Mouse (Mus musculus) mature B cell (primary cell): ENCODE results near the gene Rnaseh2c.

ENCODE experiments used
- in situ Hi-C: fragments of 300-500 bp; cut with MboI; formaldehyde crosslinking; loops from 2 replicates; pipeline ENCODE4 v1.14.3; 2019

The Rnaseh2c gene

DNA sequence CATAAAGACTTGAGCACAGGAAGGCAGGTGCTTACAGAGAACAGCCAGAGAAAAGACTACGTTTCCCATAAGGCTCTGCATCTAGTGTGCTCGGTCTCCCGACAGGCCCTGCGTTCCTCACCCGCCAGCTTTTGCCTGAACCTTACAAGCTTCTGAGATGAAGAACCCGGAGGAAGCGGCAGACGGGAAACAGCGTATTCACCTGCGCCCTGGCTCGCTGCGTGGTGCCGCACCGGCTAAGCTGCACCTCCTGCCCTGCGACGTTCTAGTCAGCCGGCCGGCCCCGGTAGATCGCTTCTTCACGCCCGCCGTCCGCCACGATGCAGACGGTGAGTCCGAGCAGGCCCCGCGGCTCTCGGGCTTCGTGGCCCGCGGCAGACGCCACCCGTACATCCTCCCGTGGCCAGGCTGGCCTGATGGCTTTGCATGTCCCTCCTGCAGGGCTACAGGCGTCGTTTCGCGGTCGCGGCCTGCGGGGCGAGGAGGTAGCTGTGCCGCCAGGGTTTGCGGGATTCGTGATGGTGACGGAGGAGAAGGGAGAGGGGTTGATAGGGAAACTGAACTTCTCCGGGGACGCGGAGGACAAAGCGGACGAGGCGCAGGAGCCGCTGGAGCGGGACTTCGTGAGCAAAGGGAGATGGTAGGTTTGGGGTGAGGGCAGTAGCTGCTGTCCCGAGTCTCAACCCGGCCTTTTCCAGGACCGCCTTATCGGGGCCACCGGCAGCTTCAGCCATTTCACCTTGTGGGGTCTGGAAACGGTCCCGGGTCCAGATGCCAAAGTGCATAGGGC is at the start of gene Rnaseh2c:
TSS of gene Rnaseh2c (plus strand) at position 122 of the 790 bp plus-strand sequence.
- in situ Hi-C loops = no loop called here

DNA sequence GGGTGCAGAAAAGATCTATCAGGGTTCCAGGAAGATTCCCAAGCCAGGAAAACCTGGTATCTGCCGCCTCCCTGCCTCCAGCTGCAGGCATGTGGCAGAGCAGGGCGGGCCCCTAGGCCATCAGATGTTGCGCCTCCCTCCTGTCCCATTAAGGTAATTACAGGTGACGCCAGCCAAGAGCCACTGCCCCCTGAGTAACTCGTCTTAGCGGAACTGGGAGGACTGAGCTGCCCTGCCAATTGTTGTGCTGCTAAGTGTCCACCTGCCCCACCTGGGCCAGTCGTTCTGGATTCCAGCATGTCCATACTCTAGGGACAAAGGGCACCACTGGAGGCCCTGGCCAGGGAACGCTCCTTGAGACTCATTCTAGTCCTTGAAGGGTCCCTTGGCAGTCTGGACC is 47.9 kb upstream of the Rnaseh2c start:
- in situ Hi-C loops = no loop called here

DNA sequence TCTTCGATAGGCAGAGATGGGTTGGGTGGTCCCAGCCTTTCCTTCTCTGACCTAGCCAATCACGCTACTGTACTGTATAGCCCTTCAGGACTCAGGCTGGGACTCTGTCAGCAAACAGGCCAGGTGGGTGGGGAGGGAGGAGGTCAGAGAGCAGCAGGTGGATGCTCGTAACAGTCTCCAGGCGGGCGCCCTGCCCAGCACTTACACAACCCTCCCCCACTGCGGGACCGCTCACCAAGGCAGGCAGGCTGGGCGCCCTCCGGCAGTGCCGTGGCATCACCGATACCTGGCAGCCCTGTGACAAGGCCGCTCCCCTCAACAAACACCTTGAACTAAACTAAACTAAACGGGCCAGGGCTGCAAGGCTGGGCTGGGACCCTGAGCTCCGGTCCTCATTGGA is 47.5 kb upstream of the Rnaseh2c start:
- in situ Hi-C loops = no loop called here

DNA sequence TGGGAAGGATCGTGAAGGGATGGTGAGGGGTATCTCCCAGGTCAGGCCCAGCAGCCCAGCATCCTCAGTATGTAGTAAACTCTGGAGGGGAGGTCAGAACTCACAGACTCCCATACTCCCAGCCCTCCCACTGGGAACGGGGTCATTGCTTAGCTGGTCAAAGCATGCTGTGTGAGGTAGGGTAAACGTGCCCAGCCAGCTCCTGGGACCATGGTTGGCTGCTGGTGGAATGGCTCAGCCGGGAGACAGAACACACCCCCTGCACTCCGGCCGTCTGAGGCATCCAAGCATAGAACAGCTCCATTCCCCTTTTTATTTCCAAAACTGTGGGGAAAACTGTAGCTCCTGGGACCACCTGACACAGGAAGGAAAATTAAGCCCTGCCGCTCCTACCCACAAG is 43.5 kb upstream of the Rnaseh2c start:
- in situ Hi-C loops = no loop called here

DNA sequence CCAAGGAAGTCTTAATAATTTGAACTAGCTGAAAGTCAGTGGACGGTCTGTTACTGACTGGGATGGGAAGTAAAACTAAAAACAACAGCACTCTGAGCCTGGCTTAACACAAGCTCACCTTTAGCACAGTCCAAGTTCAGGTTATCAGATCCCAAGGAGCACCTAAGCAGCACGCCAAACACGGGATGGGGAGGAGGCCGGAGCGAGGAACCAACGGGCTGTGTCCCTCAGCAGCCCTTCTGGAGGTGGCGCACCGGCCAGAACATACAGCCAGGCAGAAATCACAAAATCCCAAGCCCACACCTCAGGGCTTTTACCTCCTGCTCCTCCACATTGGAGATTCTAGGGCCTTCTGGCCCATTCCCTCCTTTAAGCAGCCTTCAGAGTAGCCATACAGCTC is 42.9 kb upstream of the Rnaseh2c start:
- in situ Hi-C loops = no loop called here

- in situ Hi-C loops = no loop called here
Measured at GRCm38 (mm10) chr19:5559229-5559628, 42.4 kb upstream of the Rnaseh2c start.

GRCm38 (mm10) chr19:5559631-5560456 is 41.8 kb upstream of the Rnaseh2c start:
- in situ Hi-C loops = no loop called here

DNA sequence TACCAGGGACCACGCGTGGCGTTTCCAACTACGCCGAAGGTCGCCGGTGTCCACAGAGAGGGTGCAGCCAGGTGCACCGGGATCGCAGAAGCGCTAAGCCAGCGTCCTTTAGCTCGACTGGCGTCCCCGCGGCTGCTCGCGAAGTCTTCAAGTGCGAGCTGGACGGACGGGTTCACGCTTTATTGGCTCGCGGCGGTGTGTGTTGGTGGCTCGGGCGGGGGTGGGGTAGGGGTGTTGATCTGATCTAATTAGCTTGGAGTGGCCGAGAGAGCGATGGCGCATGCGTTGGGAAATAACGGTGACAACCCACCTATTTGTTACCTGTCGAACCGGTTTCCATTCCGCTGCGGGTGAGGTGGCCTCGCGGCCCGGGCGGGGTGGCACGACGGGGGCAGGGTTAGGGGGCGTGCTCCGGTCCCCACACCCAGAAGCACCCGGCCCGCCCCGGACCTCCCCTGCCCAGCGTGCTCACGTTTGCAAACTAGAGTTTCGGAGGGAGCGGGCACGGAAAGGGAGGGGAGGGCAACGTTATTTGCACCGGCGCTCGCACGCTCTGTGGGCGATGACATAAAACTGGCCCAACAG is 41.1 kb upstream of the Rnaseh2c start, which contains the start of gene Ovol1:
TSS of gene Ovol1 (minus strand) at position 190 of the 585 bp plus-strand sequence.
- in situ Hi-C loops = no loop called here

DNA sequence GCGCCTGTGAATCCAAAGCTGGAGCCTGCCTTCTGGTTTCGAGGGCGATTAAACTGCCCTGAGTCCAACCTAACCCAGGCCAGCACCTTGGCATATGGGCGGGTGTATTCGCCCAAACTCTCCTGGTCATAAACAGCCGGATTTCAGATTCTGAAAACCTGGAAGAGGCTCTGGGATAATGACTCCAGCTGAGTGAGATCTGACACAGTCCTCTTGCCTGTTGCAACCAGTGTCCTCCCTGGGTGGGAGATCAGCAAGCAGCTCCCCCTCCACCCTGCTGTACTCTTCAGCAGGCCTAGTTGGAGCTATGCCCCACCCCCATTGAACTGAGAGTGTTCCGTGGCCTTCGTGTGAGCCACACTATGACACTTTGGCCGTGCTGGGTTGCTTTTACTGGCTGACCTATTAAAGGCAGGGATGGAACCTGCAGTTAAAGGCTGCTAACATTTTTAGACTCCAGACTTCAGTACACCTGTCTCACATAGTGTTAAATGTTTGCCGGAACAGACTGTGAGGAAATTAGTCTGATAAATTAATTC is 40.4 kb upstream of the Rnaseh2c start:
- in situ Hi-C loops = no loop called here

DNA sequence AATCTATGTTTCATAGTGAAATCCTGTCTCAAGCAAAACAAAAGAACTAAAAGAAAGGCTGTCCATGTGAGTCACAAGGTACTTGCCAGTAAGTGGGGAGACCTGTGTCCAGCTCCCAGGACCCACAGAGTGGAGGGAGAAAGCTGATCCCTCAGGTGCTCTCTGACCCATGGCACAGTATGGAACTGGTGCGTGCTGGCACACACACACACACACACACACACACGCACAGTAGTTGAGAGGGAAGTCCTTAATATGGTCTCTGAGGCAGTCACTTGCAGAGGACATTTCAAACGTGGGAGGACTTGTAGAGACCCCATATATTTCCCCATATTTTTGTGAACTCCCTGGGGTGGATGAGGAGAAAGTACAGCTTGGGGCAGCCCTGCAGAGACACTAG is 39.8 kb upstream of the Rnaseh2c start:
- in situ Hi-C loops = no loop called here

DNA sequence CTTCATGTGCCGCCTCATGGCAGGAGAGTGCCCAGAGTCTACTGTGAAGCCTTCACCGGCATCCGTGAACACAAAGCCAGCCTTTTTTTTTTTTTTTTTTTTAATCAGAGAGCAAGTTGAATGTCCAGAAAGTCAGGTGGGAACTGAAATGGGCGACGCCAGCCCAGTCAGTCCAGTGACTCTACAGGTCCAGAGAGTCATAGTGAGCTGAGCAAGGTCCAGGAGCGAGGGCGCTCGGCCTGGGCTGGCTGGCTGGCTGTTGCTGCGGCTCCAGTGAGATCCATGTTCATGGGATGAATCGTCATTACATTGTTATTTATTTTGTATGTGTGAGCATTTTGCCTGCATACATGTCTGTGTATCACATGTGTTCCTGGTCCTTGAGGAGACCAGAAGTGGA is 38.9 kb upstream of the Rnaseh2c start:
- in situ Hi-C loops = no loop called here

DNA sequence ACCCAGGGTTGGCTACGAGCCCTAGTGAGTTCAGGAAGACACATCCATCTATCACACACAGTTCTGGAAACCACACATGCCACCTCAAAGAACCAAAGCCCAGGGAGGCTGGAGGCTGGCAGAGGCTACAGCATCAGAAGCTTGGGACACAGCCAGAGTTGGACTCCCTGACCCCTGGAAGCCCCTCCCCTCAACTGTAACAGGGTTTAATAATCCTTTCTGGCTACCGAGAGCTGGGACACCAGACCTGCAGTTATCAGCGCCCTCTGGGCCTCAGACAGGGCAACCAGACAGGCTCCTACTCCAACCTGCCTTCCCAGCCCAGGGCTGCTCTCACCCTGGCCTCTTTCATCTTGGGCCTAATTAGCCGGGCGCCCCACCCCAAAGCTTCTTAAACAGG is 35.4 kb upstream of the Rnaseh2c start:
- in situ Hi-C loops = no loop called here

- in situ Hi-C loops = no loop called here
Measured at GRCm38 (mm10) chr19:5567180-5567533, 34.5 kb upstream of the Rnaseh2c start.

DNA sequence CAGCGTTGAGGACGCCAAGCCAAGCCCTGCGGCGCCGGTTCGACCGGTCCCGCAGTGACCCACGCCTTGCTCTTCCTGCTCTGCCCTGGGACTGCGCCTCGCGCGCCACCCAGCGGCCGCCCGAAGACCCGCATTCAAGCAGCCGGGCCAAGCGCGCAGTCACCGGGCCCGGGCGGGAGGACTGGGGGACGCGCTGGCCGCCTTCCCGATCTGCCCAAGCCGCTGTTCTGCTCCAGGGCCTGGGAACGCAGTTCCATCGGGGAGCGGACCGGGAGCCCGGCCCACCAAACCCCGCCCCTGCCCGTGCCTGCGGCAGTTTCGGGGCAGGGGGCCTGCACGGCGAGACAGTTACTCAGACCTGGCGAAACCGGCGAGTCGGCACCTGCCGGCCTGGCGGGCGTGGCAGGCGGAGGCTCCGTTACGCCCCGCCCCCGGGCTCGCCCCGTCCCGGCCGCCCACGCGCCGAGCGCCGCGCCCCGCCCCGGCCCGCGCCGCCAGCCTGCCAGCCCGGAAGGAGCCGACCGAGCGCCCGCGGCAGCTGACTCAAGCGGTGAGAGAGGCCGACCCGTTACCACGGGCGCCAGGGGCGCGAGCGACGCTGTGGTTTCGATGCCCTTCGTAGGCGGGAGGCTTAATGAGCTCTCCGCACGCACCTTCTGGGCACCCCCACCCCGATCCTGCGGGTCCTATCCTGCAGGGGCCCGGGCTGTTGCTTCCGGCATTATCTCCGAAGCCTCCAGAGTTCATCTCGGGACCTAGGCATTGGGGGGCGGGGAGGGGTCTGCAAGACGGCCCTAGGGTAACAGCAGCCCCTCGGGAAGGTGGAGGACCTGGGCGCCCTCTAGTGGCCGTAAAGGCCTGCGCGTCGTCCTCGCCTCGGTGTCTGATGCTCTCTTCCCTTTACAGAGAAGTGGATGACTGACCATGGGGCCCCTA is 33.9 kb upstream of the Rnaseh2c start, which contains the start of gene Ap5b1:
TSS of gene Ap5b1 (plus strand) at position 492 of the 936 bp plus-strand sequence.
- in situ Hi-C loops = no loop called here

GRCm38 (mm10) chr19:5568470-5569140 is 33.1 kb upstream of the Rnaseh2c start:
- in situ Hi-C loops = no loop called here

DNA sequence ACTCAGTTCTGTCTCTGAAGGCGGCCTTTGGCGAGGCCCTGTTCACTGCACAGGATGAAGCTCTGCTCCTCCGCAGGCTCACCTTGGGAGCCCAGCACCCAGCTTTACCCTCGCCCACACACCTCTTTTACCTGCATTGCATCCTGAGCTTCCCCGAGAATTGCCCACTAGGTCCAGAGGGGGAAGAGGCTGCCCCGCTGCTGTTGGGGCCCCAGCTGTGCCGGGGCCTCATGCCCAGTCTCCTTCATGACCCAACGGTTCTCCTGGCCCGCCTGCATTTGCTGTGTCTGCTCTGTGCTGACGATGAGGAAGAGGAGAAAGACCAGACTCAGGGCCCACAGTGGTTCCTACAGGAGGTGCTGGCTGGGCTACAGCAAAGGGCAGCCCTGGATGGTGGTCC is 32.2 kb upstream of the Rnaseh2c start:
- in situ Hi-C loops = no loop called here

GRCm38 (mm10) chr19:5570353-5571246 is 31.1 kb upstream of the Rnaseh2c start:
- in situ Hi-C loops = no loop called here

- in situ Hi-C loops = no loop called here
Measured at GRCm38 (mm10) chr19:5571831-5572230, 29.8 kb upstream of the Rnaseh2c start.

DNA sequence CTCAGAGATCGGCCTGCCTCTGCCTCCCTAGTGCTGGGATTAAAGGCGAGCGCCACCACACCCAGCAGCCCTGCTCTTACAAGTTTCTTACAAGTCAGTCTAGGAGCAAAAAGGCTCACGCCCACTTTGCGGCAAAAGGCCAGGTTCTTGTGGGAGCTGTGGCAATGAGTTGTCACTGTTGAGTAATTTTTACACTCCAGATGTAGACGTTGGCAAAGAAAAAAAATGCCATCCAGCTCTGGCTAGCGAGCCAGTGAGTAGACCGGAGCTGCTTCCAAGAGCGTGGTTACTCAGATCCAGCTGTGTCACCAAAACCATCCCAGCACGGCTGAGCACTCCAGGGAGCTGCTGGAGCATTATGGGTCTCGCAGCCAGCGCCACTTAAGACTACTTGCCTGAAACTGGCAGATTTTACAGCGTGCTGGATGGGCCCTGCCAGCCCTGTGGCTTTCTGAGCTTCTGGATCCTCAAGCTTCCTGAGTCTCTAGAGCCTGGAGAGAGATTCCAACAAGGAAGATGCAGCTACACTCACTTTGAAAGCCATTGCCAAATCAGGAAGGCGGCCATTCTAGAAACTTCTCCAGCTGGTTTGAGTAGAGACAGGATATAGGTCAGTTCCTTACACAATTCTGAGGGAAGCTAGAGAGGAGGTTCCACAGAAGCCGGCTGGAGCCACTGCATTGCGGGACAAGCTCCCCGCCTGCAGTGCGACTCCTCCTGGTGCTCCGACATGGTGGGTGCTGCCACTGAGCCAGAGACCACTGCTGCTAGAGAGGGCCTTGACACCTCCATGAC is 29.1 kb upstream of the Rnaseh2c start:
- in situ Hi-C loops = no loop called here
